Mouse (Mus musculus) hindlimb bud, embryonic 11.5 days (tissue): ENCODE data around the gene Kin.

Experiments used
- DNase-seq: peaks from one replicate; pipeline ENCODE4 v3.0.0-alpha.2; 2012; ENCODE audit warnings: low read depth, low spot score; ENCODE audit errors: extremely low spot score

The Kin gene

GRCm38 (mm10) chr2:10080310-10081010 lies at the start of gene Kin, which contains the start of gene Atp5c1:
Gene Kin (plus strand): TSS chr2:10080593.
Gene Atp5c1 (minus strand): TSS chr2:10080510.
- DNase-seq, result peak; percentile 83

GRCm38 (mm10) chr2:10033684-10034083 lies 46.7 kb upstream of the Kin start:
- DNase-seq, result no peak

GRCm38 (mm10) chr2:10034976-10035375 lies 45.4 kb upstream of the Kin start:
- DNase-seq, result no peak

- no peak for DNase-seq
Measured at GRCm38 (mm10) chr2:10047758-10048436, 32.5 kb upstream of the Kin start.

GRCm38 (mm10) chr2:10048461-10048860 lies 31.9 kb upstream of the Kin start, which contains the start of gene Taf3:
Gene Taf3 (minus strand): TSS chr2:10048596.
- DNase-seq, result peak; percentile 47

- DNase-seq, result no peak
Measured at GRCm38 (mm10) chr2:10049456-10049855, 30.9 kb upstream of the Kin start.

- no peak for DNase-seq
Measured at GRCm38 (mm10) chr2:10050878-10051277, 29.5 kb upstream of the Kin start.

- no peak for DNase-seq
Measured at GRCm38 (mm10) chr2:10051996-10052395, 28.4 kb upstream of the Kin start.

GRCm38 (mm10) chr2:10058836-10059235 lies 21.6 kb upstream of the Kin start:
- DNase-seq, result no peak

GRCm38 (mm10) chr2:10071751-10072150 lies 8.6 kb upstream of the Kin start:
- DNase-seq, result no peak

- no peak for DNase-seq
Measured at GRCm38 (mm10) chr2:10074470-10074869, 5.9 kb upstream of the Kin start.

- DNase-seq, result no peak
Measured at GRCm38 (mm10) chr2:10076675-10077074, 3.7 kb upstream of the Kin start.

- DNase-seq, result peak; percentile 5
Measured at GRCm38 (mm10) chr2:10079745-10080309, 566 bp upstream of the Kin start.

- DNase-seq, result no peak
Measured at GRCm38 (mm10) chr2:10081453-10082080, 1.2 kb downstream of the Kin start.

GRCm38 (mm10) chr2:10082737-10083136 lies 2.3 kb downstream of the Kin start:
- DNase-seq, result no peak

- DNase-seq, result no peak
Measured at GRCm38 (mm10) chr2:10087256-10087850, 7.0 kb downstream of the Kin start.

GRCm38 (mm10) chr2:10094327-10095100 lies 14.1 kb downstream of the Kin start:
- no peak for DNase-seq

GRCm38 (mm10) chr2:10098598-10099215 lies 18.3 kb downstream of the Kin start:
- DNase-seq, result peak; percentile 30

GRCm38 (mm10) chr2:10100471-10100870 lies 20.1 kb downstream of the Kin start:
- DNase-seq, result no peak

GRCm38 (mm10) chr2:10101180-10101579 lies 20.8 kb downstream of the Kin start:
- DNase-seq, result peak; percentile 8
